Mouse (Mus musculus) thymus, adult 2 months (tissue): ENCODE data around the gene Mthfd1l.

Experiments used
- CTCF ChIP-seq: fragments of 200-500 bp; IDR thresholded peaks from 2 replicates; pipeline ENCODE4 v1.5.1; 2012; ENCODE audit warnings: mild to moderate bottlenecking, control low read depth, low read length, moderate library complexity, borderline replicate concordance; ENCODE audit not compliant: control insufficient read depth, poor library complexity, insufficient read depth; ENCODE audit errors: extremely low read depth
- POLR2A ChIP-seq: fragments of 200-500 bp; IDR thresholded peaks from 2 replicates; pipeline ENCODE4 v1.6.1; 2012; ENCODE audit warnings: mild to moderate bottlenecking, low read length, control low read depth, moderate library complexity; ENCODE audit not compliant: control insufficient read depth, poor library complexity, insufficient read depth; ENCODE audit errors: extremely low read depth

DNA sequence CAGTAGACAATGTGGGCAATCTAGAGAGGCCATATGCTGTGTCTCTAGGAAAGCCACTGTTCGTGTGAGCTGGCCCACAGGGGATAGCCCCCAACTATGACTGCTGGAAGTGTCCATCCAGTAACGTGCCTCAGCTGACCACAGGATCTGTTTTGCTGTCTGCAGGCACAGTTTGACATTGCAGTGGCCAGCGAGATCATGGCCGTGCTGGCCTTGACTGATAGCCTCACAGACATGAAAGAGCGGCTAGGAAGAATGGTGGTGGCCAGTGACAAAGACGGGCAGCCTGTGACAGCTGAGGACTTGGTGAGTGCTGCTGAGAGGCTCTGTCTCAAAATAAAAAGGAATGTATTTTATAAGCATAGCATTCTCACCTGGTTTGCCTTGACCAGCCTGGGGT is 74.7 kb downstream of the Mthfd1l start:
- TF ChIP-seq CTCF, result no peak
- TF ChIP-seq POLR2A, result no peak
